Mouse (Mus musculus) urinary bladder, adult 18-20 months (tissue): ENCODE data around the gene Comt.

Experiments
- DNase-seq, 2 experiments: peaks; one replicate each; pipeline ENCODE4 v3.0.0; 2022; ENCODE audit warnings: low spot score in 2 of 2, mixed read lengths in 2 of 2

The Comt gene

GRCm38 (mm10) chr16:18433341-18433920 is 6.8 kb upstream of the Comt start:
- DNase-seq = no peak

- no peak for DNase-seq
Observed at GRCm38 (mm10) chr16:18430641-18431212, 4.1 kb upstream of the Comt start.

- DNase-seq = no peak
Observed at GRCm38 (mm10) chr16:18429641-18430040, 3.0 kb upstream of the Comt start.

- DNase-seq = no peak
Observed at GRCm38 (mm10) chr16:18428516-18429042, 1.9 kb upstream of the Comt start.

- DNase-seq = no peak
Observed at GRCm38 (mm10) chr16:18428011-18428515, 1.4 kb upstream of the Comt start.

GRCm38 (mm10) chr16:18426215-18426791 is 349 bp downstream of the Comt start, which contains the start of gene Txnrd2:
TSS of gene Txnrd2 (plus strand) at chr16:18426384.
- DNase-seq = peak; percentile 81 to 90

GRCm38 (mm10) chr16:18425475-18426214 is 1.0 kb downstream of the Comt start:
- no peak for DNase-seq

- no peak for DNase-seq
Observed at GRCm38 (mm10) chr16:18424364-18425045, 2.1 kb downstream of the Comt start.

- DNase-seq = no peak
Observed at GRCm38 (mm10) chr16:18423915-18424265, 2.8 kb downstream of the Comt start.

GRCm38 (mm10) chr16:18423203-18423914 is 3.3 kb downstream of the Comt start:
- no peak for DNase-seq

GRCm38 (mm10) chr16:18420571-18420970 is 6.1 kb downstream of the Comt start:
- no peak for DNase-seq

- no peak for DNase-seq
Observed at GRCm38 (mm10) chr16:18419603-18420026, 7.0 kb downstream of the Comt start.

GRCm38 (mm10) chr16:18418756-18419602 is 7.7 kb downstream of the Comt start:
- DNase-seq = no peak

GRCm38 (mm10) chr16:18417491-18417890 is 9.2 kb downstream of the Comt start:
- DNase-seq = no peak

GRCm38 (mm10) chr16:18416837-18417236 is 9.8 kb downstream of the Comt start:
- no peak for DNase-seq

- DNase-seq = peak in 1 of 2 experiments; percentile 74
Observed at GRCm38 (mm10) chr16:18416094-18416761, 10.4 kb downstream of the Comt start.

GRCm38 (mm10) chr16:18413032-18413816 is 13.4 kb downstream of the Comt start:
- DNase-seq = no peak

- DNase-seq = no peak
Observed at GRCm38 (mm10) chr16:18411802-18412476, 14.7 kb downstream of the Comt start.
